Mouse (Mus musculus) macrophage (primary cell): ENCODE data around the gene Nxnl2. TPM values are rescaled to one million over a fixed set of nuclear protein-coding genes. Genes with fewer than 3 reads are reported as not detected.

Experiments
- H3K27ac ChIP-seq: fragments of 350-480 bp; formaldehyde crosslinking; 2 replicates; pipeline ENCODE4 v1.9.0; 2021
- H3K36me3 ChIP-seq: fragments of 350-480 bp; formaldehyde crosslinking; 2 replicates; pipeline ENCODE4 v1.9.0; 2021; ENCODE audit errors: inconsistent target
- H3K4me3 ChIP-seq: fragments of 350-480 bp; formaldehyde crosslinking; 2 replicates; pipeline ENCODE4 v1.9.0; 2021; ENCODE audit errors: inconsistent target
- H3K79me2 ChIP-seq: fragments of 350-480 bp; formaldehyde crosslinking; 2 replicates; pipeline ENCODE4 v1.9.0; 2021; ENCODE audit errors: inconsistent target
- WGBS: methylation state at CpG from one replicate; pipeline ENCODE4 v1.1.7; 2026; ENCODE audit warnings: inconsistent platforms; ENCODE audit not compliant: missing documents; 5-methylcytosine and 5-hydroxymethylcytosine counted together
- polyA plus RNA-seq: library from polyadenylated mRNA; stranded (reverse); fragments of 250-400 nt; gene quantifications from 3 replicates; pipeline ENCODE4 v1.2.4, GENCODE M21; 2018; ENCODE audit warnings: inconsistent platforms
- total RNA-seq, 78 experiments: library from RNA; depleted of rRNA; stranded (reverse); fragments of 250-400 nt; gene quantifications; 1 replicate in 9 of 78; 2 replicates in 24 of 78; 3 replicates in 43 of 78; 4 replicates in 2 of 78; pipeline ENCODE4 v1.2.4; 2018; ENCODE audit warnings: inconsistent platforms in 56 of 78

Gene Nxnl2
- not detected for total RNA-seq (2018; cell fraction: chromatin; rRNA removed)
- not detected for total RNA-seq (2018; cell fraction: cytosol; rRNA removed)
- 1 to 10 TPM in 1 of 26 experiments, under 1 TPM in 1, not detected in 24; 0.23 to 1.0 TPM for total RNA-seq (2018; cell fraction: nucleus; rRNA removed)
- not detected in 3 replicates for polyA plus RNA-seq

DNA sequence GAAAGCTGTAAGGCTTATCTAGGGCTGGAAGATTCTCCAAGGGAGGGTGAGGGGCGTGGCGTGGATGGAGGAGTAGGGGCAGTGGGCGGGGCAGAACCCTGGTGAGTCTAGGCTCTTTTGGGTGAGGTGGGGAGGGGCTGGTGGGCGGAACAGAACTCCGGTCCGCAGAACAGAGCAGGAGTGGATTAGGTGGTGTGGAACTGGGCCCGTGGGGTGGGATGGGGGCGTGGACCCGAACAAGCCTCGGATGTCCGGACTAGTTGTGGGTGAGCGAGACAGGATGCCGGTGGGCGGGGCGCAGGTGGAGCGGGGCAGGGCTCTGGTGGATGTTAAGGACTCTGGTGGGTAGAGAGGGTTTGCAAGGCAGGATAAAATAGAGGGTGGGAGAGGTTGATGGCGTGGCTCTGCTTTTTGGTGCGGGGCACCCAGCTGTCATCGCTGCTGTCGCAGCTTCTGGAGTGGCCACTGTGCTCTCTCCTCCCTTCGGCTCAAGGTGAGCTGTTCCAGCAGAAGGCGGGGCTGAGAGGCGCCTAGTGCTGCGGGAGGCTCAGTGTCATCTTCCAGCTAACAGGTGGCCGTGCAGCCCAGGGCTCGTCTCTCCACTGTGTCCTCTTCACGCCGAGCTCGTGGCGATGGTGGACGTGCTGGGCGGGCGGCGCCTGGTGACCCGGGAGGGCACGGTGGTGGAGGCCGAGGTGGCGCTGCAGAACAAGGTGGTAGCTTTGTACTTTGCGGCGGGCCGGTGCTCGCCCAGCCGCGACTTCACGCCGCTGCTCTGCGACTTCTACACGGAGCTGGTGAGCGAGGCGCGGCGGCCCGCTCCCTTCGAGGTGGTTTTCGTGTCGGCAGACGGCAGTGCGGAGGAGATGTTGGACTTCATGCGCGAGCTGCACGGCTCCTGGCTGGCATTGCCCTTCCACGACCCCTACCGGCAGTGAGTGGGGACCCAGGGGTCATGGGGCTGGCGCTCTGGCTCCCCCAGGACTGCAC, at the start of gene Nxnl2:
Gene Nxnl2, plus strand, starts transcription at position 332 of the 990 bp plus-strand sequence.
- Histone ChIP-seq H3K27ac (no peak within 1 kb of the TSS), H3K4me3 (no peak within 1 kb of the TSS), H3K36me3 (no peaks in the 10 kb centered on the region), H3K79me2 (no peaks in the 10 kb centered on the region)
- 2% methylated on average over 64 of the region's 64 CpGs for WGBS

- no peaks in the 10 kb centered on the region; the same call in 1 of the 2 replicates for H3K36me3 ChIP-seq
- peaks cover 100% of the 10 kb centered on the region for H3K79me2 ChIP-seq
- 100% methylated on average over 1 of the region's 1 CpGs for WGBS
- H3K27ac ChIP-seq, result no peak overlapping the region
- no peak overlapping the region for H3K4me3 ChIP-seq
Observed at GRCm38 (mm10) chr13:51121966-51122365, 48.9 kb upstream of the Nxnl2 start.

DNA sequence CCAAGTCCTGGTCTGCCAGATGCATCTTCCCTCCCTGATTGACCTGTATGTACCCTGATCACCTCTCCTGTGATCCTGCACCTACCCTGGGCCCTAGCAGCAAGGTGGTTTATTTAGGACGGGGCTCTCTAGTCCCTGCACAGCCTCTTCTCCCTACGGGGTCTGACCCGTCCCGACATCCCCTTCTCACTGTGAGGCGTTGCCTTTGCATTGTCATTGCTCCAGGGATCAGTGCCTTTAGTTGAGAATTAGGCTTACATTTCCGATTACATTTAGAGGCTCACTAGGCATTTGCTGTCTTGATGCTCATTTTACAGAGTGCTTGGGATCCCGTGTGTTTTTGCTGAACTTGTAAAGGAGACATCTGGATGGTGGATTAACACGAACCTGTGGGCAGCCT, 48.1 kb upstream of the Nxnl2 start:
- no peaks in the 10 kb centered on the region; the same call in 1 of the 2 replicates for H3K36me3 ChIP-seq
- H3K27ac ChIP-seq, result no peak overlapping the region
- H3K4me3 ChIP-seq, result no peak overlapping the region
- H3K79me2 ChIP-seq, result peaks cover 98% of the 10 kb centered on the region
- 97% methylated on average over 8 of the region's 8 CpGs for WGBS

GRCm38 (mm10) chr13:51125357-51125756, 45.5 kb upstream of the Nxnl2 start:
- H3K36me3 ChIP-seq, result no peaks in the 10 kb centered on the region; the same call in 1 of the 2 replicates
- 90% methylated on average over 8 of the region's 8 CpGs for WGBS
- peaks cover 72% of the 10 kb centered on the region for H3K79me2 ChIP-seq
- H3K27ac ChIP-seq, result no peak overlapping the region
- H3K4me3 ChIP-seq, result no peak overlapping the region

GRCm38 (mm10) chr13:51127906-51128305, 42.9 kb upstream of the Nxnl2 start:
- Histone ChIP-seq H3K27ac (no peak overlapping the region), H3K4me3 (no peak overlapping the region), H3K36me3 (no peaks in the 10 kb centered on the region; the same call in 1 of the 2 replicates), H3K79me2 (peaks cover 47% of the 10 kb centered on the region)
- 46% methylated on average over 2 of the region's 2 CpGs for WGBS

DNA sequence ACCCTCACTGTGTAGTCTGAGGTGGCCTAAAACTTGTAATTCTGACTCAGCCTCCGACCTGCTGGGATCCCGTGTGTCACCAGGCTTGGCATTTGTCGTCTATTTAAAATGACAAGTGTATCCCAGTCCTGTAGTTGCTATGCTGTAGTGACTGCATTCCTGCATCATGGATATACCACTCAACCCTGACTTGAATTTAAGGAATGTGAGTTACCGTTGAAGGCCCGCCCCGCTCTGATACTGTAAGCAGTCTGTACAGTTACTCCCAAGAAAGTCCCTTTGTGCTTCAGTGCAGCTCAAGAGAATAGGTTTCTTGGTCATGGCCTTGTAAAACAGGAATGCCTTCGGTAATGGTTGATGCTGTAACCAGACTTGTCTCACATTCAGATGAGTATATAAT, 42.4 kb upstream of the Nxnl2 start:
- 93% methylated on average over 7 of the region's 7 CpGs for WGBS
- Histone ChIP-seq H3K4me3 (no peak overlapping the region), H3K79me2 (peaks cover 42% of the 10 kb centered on the region; the same call in 1 of the 2 replicates), H3K27ac (no peak overlapping the region), H3K36me3 (no peaks in the 10 kb centered on the region; the same call in 1 of the 2 replicates)

GRCm38 (mm10) chr13:51131179-51131578, 39.6 kb upstream of the Nxnl2 start:
- Histone ChIP-seq H3K4me3 (no peak overlapping the region), H3K36me3 (no peaks in the 10 kb centered on the region; the same call in 1 of the 2 replicates), H3K79me2 (peaks cover 14% of the 10 kb centered on the region; the same call in 1 of the 2 replicates), H3K27ac (no peak overlapping the region)
- WGBS, result 96% methylated on average over 10 of the region's 10 CpGs

GRCm38 (mm10) chr13:51136315-51136714, 34.5 kb upstream of the Nxnl2 start:
- no peak overlapping the region for H3K4me3 ChIP-seq
- no peaks in the 10 kb centered on the region for H3K79me2 ChIP-seq
- WGBS, result 22% methylated on average over 4 of the region's 4 CpGs
- H3K36me3 ChIP-seq, result peaks cover 13% of the 10 kb centered on the region
- H3K27ac ChIP-seq, result no peak overlapping the region

- Histone ChIP-seq H3K36me3 (peaks cover 15% of the 10 kb centered on the region), H3K79me2 (no peaks in the 10 kb centered on the region), H3K27ac (no peak overlapping the region), H3K4me3 (no peak overlapping the region)
- 100% methylated on average over 2 of the region's 2 CpGs for WGBS
Observed at GRCm38 (mm10) chr13:51136996-51137701, 33.7 kb upstream of the Nxnl2 start.

GRCm38 (mm10) chr13:51137702-51138031, 33.2 kb upstream of the Nxnl2 start:
- no peak overlapping the region for H3K27ac ChIP-seq

DNA sequence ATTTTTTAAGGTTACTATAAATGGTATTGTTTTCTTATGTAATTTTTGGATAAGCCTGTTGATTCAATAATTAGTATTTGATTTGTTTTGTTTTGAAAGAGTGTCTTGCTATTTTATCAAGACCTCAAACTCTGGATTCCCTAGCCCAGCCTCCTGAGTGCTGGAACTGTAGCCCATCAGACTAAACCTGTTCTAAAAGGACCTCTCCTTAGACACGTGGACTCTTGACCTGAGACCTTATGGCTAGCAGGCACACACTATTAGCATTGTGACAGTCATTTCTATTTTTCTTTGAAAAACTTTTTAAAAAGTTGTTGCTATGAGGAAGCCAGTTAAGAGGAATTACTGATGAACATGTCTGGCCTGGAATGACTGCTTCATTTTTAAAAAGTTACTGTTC, 23.7 kb upstream of the Nxnl2 start:
- peaks cover 7% of the 10 kb centered on the region; the same call in 1 of the 2 replicates for H3K79me2 ChIP-seq
- WGBS, result 79% methylated on average over 1 of the region's 1 CpGs
- no peak overlapping the region for H3K4me3 ChIP-seq
- peaks cover 20% of the 10 kb centered on the region for H3K36me3 ChIP-seq
- no peak overlapping the region for H3K27ac ChIP-seq

More at GRCm38 (mm10) chr13:51137702-51138031, 33.2 kb upstream of the Nxnl2 start:
- no peaks in the 10 kb centered on the region for H3K79me2 ChIP-seq
- peaks cover 15% of the 10 kb centered on the region for H3K36me3 ChIP-seq
- no peak overlapping the region for H3K4me3 ChIP-seq

DNA sequence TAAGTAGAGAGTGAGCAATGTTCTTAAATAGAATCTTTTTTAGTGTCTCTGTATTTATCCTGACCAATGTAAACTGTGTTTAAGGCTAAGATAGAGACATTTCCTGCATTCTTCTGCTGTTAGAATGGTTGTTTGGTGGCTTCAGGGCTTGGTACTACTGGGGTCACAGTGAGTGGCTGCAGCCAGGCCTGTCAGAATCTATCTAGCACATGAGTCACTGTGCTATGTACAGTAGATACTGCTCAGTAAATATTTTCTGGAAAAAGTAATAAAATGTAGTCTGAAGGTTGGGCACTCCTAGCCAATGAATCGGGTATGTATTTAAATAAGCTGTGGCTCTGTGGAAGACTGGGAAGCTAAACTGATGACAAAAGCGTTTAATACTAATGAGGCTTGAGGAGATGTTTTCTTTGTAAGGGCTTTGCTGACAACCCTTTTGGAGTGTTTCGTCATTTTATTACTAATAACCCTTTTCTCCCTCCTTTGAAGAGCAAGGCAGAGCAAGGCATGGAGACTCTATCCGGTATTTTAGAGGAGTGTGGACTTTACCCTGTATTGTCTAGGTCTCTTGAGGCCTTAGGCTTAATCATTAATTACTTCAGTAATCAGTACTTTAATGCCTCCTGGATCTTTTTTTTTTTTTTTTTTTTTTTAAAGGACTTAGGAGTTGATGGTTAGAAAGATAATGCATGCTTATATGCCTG, 17.7 kb upstream of the Nxnl2 start:
- H3K36me3 ChIP-seq, result peaks cover 11% of the 10 kb centered on the region
- H3K4me3 ChIP-seq, result no peak overlapping the region
- H3K79me2 ChIP-seq, result no peaks in the 10 kb centered on the region
- 93% methylated on average over 4 of the region's 4 CpGs for WGBS
- H3K27ac ChIP-seq, result no peak overlapping the region

DNA sequence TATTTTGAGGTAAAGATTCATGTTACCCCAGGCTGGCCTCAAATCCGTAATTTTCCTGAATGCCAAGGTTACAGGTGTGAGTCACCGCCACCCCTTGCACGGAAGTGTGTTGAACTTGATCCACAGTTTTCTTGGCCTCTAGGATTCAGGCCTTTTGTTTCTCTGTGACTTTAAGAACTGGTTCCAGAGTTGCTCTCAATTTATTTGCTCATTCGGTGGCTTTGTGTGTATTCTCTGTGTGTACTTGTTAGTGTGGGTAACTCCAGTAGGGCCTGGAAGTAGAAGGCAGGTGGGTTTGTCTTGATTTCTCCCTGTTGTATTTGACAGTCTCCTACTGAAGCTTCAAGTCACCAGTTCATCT, 17.2 kb upstream of the Nxnl2 start:
- 94% methylated on average over 4 of the region's 4 CpGs for WGBS
- Histone ChIP-seq H3K79me2 (no peaks in the 10 kb centered on the region), H3K4me3 (no peak overlapping the region), H3K27ac (no peak overlapping the region), H3K36me3 (peaks cover 11% of the 10 kb centered on the region)
